Mouse (Mus musculus): ENCODE measurements around the gene Epsti1. TPM values are rescaled to one million over a fixed set of nuclear protein-coding genes. Genes with fewer than 3 reads are reported as not detected.
A peak's percentile ranks its signal among the peaks of the same experiment; 100 is the strongest.
"Not testable (repeated sequence)": the region's sequence is repeated elsewhere in the genome, so short reads cannot be mapped to it uniquely, and the experiment has no call there.

Gene Epsti1
- total and polyA plus RNA-seq, 2 experiments from 2014 or later: 0.19 to 0.46 TPM

DNA sequence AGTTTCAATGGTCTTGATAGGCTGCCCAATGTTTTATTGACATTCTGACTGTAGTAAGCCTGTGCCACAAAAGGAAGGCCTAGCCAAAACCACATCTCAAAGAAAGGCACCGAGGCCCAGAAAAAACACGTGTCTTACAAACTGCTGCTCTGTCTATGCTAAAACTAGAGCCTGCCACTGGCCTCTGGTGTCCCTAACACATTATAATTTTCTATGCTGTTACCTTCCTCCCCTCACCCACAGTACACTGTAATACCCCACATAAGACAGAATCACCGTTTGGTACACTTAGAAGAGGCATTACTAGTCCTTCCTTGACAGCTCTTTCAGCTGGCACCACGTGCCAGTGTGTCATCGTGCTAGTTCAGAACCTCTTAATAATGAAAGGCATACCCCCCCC is 36.4 kb upstream of the Epsti1 start:
- TF ChIP-seq EP300 (IDR thresholded peaks at IDR 0.05; ENCODE audit: low read depth) (no peak), CTCF (IDR thresholded peaks at IDR 0.05; ENCODE audit: low read depth) (no peak)
- 86% methylated on average over 5 of the region's 5 CpGs for WGBS
- no peak for DNase-seq (ENCODE audit: low spot score)

DNA sequence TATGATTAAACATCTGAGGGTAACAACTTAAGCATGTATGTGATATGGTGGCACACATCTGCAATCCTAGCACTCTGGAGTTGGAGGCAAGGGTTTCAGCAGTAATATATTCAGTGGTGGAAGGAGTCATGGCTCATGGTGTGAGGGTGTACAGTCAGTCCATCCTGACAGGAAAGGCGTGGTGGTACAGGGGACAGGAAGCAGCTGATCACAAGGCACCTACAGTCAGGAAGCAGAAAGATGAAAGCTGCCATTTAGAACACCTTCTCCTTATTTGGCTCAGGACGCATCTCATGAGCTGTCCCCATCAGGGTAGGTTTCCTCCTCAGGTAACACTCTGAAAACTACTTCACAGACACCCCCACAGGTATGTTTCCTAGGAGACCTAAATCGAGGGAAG is 33.1 kb upstream of the Epsti1 start:
- H3K4me1 ChIP-seq (ENCODE audit: control insufficient read depth, insufficient read depth): peaks cover 8% of the 10 kb centered on the region; the same call in 1 of the 2 replicates
- H3K9ac ChIP-seq (replicated peaks; ENCODE audit: low read depth, low read length): no peak overlapping the region
- ATAC-seq (ENCODE audit: insufficient read depth, low read depth) (no peak), DNase-seq (ENCODE audit: low spot score) (no peak)
- 86% methylated on average over 3 of the region's 3 CpGs for WGBS
- TF ChIP-seq CTCF (IDR thresholded peaks at IDR 0.05; ENCODE audit: low read depth) (no peak), EP300 (IDR thresholded peaks at IDR 0.05; ENCODE audit: low read depth) (no peak)
- H3K27me3 ChIP-seq (ENCODE audit: control insufficient read depth, insufficient read depth, low read length): no peaks in the 10 kb centered on the region
- no peaks in the 10 kb centered on the region for H3K36me3 ChIP-seq (replicated peaks; ENCODE audit: control insufficient read depth, insufficient read depth, low read length)
- no peak overlapping the region for H3K27ac ChIP-seq (ENCODE audit: low read depth)
- H3K4me3 ChIP-seq (ENCODE audit: low read depth, low read length): no peak overlapping the region
- H3K4me2 ChIP-seq (ENCODE audit: low read depth, low read length): no peak overlapping the region
- no peaks in the 10 kb centered on the region for H3K9me3 ChIP-seq (replicated peaks; ENCODE audit: control insufficient read depth, low read length)

More for the DNA sequence above, 36.4 kb upstream of the Epsti1 start:
- Histone ChIP-seq H3K4me2 (ENCODE audit: low read depth, low read length) (no peak overlapping the region), H3K4me1 (ENCODE audit: control insufficient read depth, insufficient read depth) (no peaks in the 10 kb centered on the region; the same call in 1 of the 2 replicates), H3K27me3 (ENCODE audit: control insufficient read depth, insufficient read depth, low read length) (no peaks in the 10 kb centered on the region), H3K27ac (ENCODE audit: low read depth) (no peak overlapping the region), H3K9me3 (replicated peaks; ENCODE audit: control insufficient read depth, low read length) (no peaks in the 10 kb centered on the region), H3K4me3 (ENCODE audit: low read depth, low read length) (no peak overlapping the region), H3K9ac (replicated peaks; ENCODE audit: low read depth, low read length) (no peak overlapping the region), H3K36me3 (replicated peaks; ENCODE audit: control insufficient read depth, insufficient read depth, low read length) (no peaks in the 10 kb centered on the region)
- ATAC-seq (ENCODE audit: insufficient read depth, low read depth): no peak

DNA sequence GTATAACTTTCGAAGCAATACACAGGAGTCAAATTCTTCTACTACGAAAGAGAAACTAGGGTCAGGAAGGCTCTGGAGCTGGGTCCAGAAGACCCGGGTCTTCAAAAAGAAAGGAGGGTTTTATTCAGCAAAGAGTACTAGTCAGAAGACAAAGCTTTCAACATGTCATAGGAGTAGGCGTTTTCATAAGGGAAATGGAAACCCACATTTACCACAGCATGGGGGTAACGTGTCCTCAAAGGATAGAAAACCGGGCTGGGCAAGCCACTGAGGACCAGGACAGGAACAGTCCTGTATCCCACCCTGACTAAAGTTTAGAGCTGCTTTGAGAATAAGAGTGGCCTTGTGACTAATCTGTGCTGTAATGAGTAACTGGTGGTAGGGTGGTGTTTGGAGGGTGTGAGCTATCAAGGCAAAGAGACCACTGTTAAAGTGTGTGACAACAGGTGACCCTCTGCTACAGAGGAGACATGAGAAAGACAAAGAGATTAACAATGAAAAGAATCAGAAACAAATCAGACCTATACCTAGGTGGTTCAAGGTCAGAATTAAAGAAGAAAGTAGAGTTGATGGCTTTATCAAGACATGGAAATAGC is 32.6 kb upstream of the Epsti1 start:
- Histone ChIP-seq H3K9ac (replicated peaks; ENCODE audit: low read depth, low read length) (no peak overlapping the region), H3K9me3 (replicated peaks; ENCODE audit: control insufficient read depth, low read length) (no peaks in the 10 kb centered on the region), H3K36me3 (replicated peaks; ENCODE audit: control insufficient read depth, insufficient read depth, low read length) (no peaks in the 10 kb centered on the region), H3K4me1 (ENCODE audit: control insufficient read depth, insufficient read depth) (peaks cover 8% of the 10 kb centered on the region; the same call in 1 of the 2 replicates), H3K4me2 (ENCODE audit: low read depth, low read length) (no peak overlapping the region), H3K27ac (ENCODE audit: low read depth) (no peak overlapping the region), H3K4me3 (ENCODE audit: low read depth, low read length) (no peak overlapping the region), H3K27me3 (ENCODE audit: control insufficient read depth, insufficient read depth, low read length) (no peaks in the 10 kb centered on the region)
- no peak for TF ChIP-seq CTCF (IDR thresholded peaks at IDR 0.05; ENCODE audit: low read depth)
- no peak for TF ChIP-seq EP300 (IDR thresholded peaks at IDR 0.05; ENCODE audit: low read depth)
- DNase-seq (ENCODE audit: low spot score) (no peak), ATAC-seq (ENCODE audit: insufficient read depth, low read depth) (no peak)
- 92% methylated on average over 6 of the region's 6 CpGs for WGBS

DNA sequence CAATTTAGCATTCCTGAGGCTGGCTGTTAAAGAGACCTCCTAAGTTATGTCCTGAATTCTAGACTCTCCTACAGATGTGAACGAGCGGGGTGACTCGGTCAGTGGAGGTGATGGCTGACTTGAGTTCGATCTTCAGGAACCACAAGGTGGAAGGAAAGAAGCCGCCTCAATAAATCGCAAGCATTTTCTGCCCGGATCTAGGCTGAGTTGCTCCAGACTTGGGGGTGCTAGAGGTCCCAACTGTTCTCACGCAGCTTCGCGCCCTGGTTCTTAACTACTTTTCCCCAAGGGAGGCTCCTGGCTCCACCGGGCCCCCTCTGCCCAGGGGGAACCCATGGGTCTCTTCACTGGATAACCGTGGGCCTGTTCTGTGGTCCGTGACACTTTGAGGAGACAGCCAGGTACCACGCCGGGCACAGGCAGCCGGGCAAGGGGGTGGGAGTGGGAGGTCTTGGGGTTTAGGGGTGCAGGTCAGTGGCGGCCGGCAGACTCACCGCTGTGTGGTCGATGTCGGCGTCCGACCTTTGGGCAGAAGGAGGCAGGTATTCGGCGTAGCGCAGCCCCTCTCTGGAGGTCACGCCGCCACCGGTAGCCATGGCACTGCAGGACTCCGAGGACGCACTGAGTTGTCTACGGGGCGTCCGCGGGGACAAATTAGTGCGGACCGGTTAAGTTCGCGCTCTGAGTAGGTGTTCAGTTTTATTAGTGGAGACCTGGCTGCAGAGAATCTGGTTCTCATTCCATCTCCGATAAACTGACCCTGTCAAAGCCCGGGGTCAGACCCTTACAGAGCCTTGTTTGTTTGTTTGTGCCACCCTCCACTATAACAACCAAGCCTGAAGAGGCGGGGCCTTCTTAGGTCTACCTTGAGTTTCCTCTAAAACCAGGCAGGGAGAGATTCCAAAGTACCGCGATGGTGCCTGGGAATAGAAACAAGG is 29.5 kb upstream of the Epsti1 start, which contains the start of gene Dnajc15:
Gene Dnajc15, minus strand, starts transcription at position 822 of the 938 bp plus-strand sequence.
- H3K27me3 ChIP-seq (ENCODE audit: control insufficient read depth, insufficient read depth, low read length): no peaks in the 10 kb centered on the region
- H3K27ac ChIP-seq (ENCODE audit: low read depth): peak within 1 kb of the TSS; percentile 9; the same call in 1 of the 2 replicates
- H3K4me2 ChIP-seq (ENCODE audit: low read depth, low read length): peak within 1 kb of the TSS; percentile 92
- H3K36me3 ChIP-seq (replicated peaks; ENCODE audit: control insufficient read depth, insufficient read depth, low read length): no peaks in the 10 kb centered on the region
- H3K4me1 ChIP-seq (ENCODE audit: control insufficient read depth, insufficient read depth): peaks cover 8% of the 10 kb centered on the region; the same call in 1 of the 2 replicates
- no peaks in the 10 kb centered on the region for H3K9me3 ChIP-seq (replicated peaks; ENCODE audit: control insufficient read depth, low read length)
- H3K4me3 ChIP-seq (ENCODE audit: low read depth, low read length): peak within 1 kb of the TSS; percentile 88
- H3K9ac ChIP-seq (replicated peaks; ENCODE audit: low read depth, low read length): peak within 1 kb of the TSS; percentile 82
- DNase-seq (ENCODE audit: low spot score) (peak; percentile 61), ATAC-seq (ENCODE audit: insufficient read depth, low read depth) (peak; percentile 92)
- TF ChIP-seq EP300 (IDR thresholded peaks at IDR 0.05; ENCODE audit: low read depth) (no peak), CTCF (IDR thresholded peaks at IDR 0.05; ENCODE audit: low read depth) (no peak)
- WGBS: 1% methylated on average over 44 of the region's 44 CpGs

DNA sequence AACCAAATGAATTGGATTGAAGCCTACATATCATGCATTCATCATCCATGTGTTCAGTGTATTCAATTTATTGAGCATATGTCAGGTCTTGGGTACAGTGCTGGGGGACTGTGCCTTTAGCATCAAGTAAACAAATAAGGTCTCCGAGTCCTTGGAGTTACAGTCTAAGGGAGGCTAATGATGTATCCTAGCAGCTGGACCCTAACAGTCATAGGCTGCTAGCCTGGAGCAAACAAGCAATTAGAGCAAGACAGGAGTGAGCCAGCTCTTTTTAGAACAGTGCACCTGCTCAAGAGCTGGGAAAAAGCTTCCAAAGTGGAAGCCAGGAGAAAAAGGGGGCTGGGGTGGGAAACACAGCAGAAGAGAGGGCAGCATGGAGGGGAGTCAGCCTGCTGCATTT is 27.8 kb upstream of the Epsti1 start:
- Histone ChIP-seq H3K9ac (replicated peaks; ENCODE audit: low read depth, low read length) (no peak overlapping the region), H3K27me3 (ENCODE audit: control insufficient read depth, insufficient read depth, low read length) (no peaks in the 10 kb centered on the region), H3K9me3 (replicated peaks; ENCODE audit: control insufficient read depth, low read length) (no peaks in the 10 kb centered on the region), H3K36me3 (replicated peaks; ENCODE audit: control insufficient read depth, insufficient read depth, low read length) (no peaks in the 10 kb centered on the region), H3K4me3 (ENCODE audit: low read depth, low read length) (no peak overlapping the region), H3K27ac (ENCODE audit: low read depth) (no peak overlapping the region), H3K4me1 (ENCODE audit: control insufficient read depth, insufficient read depth) (peaks cover 8% of the 10 kb centered on the region; the same call in 1 of the 2 replicates), H3K4me2 (ENCODE audit: low read depth, low read length) (no peak overlapping the region)
- WGBS: 91% methylated on average over 1 of the region's 1 CpGs
- no peak for TF ChIP-seq CTCF (IDR thresholded peaks at IDR 0.05; ENCODE audit: low read depth)
- no peak for TF ChIP-seq EP300 (IDR thresholded peaks at IDR 0.05; ENCODE audit: low read depth)
- ATAC-seq (ENCODE audit: insufficient read depth, low read depth) (no peak), DNase-seq (ENCODE audit: low spot score) (no peak)

DNA sequence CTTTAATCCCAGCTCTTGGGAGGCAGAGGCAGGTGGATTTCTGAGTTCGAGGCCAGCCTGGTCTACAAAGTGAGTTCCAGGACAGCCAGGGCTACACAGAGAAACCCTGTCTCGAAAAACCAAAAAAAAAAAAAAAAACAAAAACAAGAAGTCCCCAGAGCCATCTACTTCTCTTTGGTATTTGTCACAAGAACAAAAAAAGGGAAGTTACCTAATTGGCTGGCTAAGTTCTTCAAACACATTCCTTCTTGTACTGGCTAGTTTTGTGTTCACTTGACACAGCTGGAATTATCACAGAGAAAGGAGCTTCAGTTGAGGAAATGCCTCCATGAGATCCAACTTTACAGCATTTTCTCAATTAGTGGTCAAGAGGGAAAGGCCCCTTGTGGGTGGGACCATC is 26.2 kb upstream of the Epsti1 start:
- 64% methylated on average over 2 of the region's 2 CpGs for WGBS
- not testable (repeated sequence) for ATAC-seq (ENCODE audit: insufficient read depth, low read depth); DNase-seq (ENCODE audit: low spot score); H3K9ac ChIP-seq (replicated peaks; ENCODE audit: low read depth, low read length); H3K27ac ChIP-seq (ENCODE audit: low read depth); H3K9me3 ChIP-seq (replicated peaks; ENCODE audit: control insufficient read depth, low read length); H3K27me3 ChIP-seq (ENCODE audit: control insufficient read depth, insufficient read depth, low read length); H3K4me1 ChIP-seq (ENCODE audit: control insufficient read depth, insufficient read depth); H3K4me3 ChIP-seq (ENCODE audit: low read depth, low read length); H3K4me2 ChIP-seq (ENCODE audit: low read depth, low read length); H3K36me3 ChIP-seq (replicated peaks; ENCODE audit: control insufficient read depth, insufficient read depth, low read length)

Measured in heart, postnatal 0 days (tissue).